Mouse (Mus musculus): ENCODE data around the gene Scgb1a1. TPM values are rescaled to one million over a fixed set of nuclear protein-coding genes. Genes with fewer than 3 reads are reported as not detected.
"Not testable (repeated sequence)": the region's sequence is repeated elsewhere in the genome, so short reads cannot be mapped to it uniquely, and the experiment has no call there.

Scgb1a1 gene
- polyA plus RNA-seq, 1 experiment from 2014 or later = not detected

- H3K9ac ChIP-seq = no peak overlapping the region
- no peak overlapping the region for H3K27ac ChIP-seq
- no peaks in the 10 kb centered on the region for H3K36me3 ChIP-seq
- WGBS = 74% methylated on average over 4 of the region's 4 CpGs
- H3K4me2 ChIP-seq (replicated peaks) = no peak overlapping the region
- ATAC-seq (ENCODE audit: low FRiP score, low read depth) = no peak
- no peaks in the 10 kb centered on the region; the same call in 1 of the 2 replicates for H3K9me3 ChIP-seq
- H3K4me3 ChIP-seq = no peak overlapping the region
- no peaks in the 10 kb centered on the region for H3K4me1 ChIP-seq
- no peaks in the 10 kb centered on the region for H3K27me3 ChIP-seq
Observed at GRCm38 (mm10) chr19:9060103-9060502, 27.7 kb downstream of the Scgb1a1 start.

- no peaks in the 10 kb centered on the region for H3K4me1 ChIP-seq
- H3K27me3 ChIP-seq = no peaks in the 10 kb centered on the region
- no peak overlapping the region for H3K9ac ChIP-seq
- no peaks in the 10 kb centered on the region for H3K36me3 ChIP-seq
- H3K4me2 ChIP-seq (replicated peaks) = no peak overlapping the region
- H3K4me3 ChIP-seq = no peak overlapping the region
- H3K9me3 ChIP-seq = no peaks in the 10 kb centered on the region; the same call in 1 of the 2 replicates
- WGBS = 66% methylated on average over 7 of the region's 7 CpGs
- no peak for ATAC-seq (ENCODE audit: low FRiP score, low read depth)
- no peak overlapping the region for H3K27ac ChIP-seq
Observed at GRCm38 (mm10) chr19:9059391-9059790, 28.4 kb downstream of the Scgb1a1 start.

- Histone ChIP-seq H3K27me3 (no peaks in the 10 kb centered on the region), H3K4me3 (no peak overlapping the region), H3K9ac (no peak overlapping the region), H3K27ac (no peak overlapping the region), H3K4me2 (replicated peaks) (no peak overlapping the region), H3K9me3 (no peaks in the 10 kb centered on the region; the same call in 1 of the 2 replicates), H3K36me3 (no peaks in the 10 kb centered on the region), H3K4me1 (no peaks in the 10 kb centered on the region)
- no peak for ATAC-seq (ENCODE audit: low FRiP score, low read depth)
- WGBS = 70% methylated on average over 4 of the region's 4 CpGs
Observed at GRCm38 (mm10) chr19:9058944-9059343, 28.8 kb downstream of the Scgb1a1 start.

GRCm38 (mm10) chr19:9058331-9058884 is 29.4 kb downstream of the Scgb1a1 start:
- Histone ChIP-seq H3K4me2 (replicated peaks) (no peak overlapping the region), H3K9me3 (no peaks in the 10 kb centered on the region; the same call in 1 of the 2 replicates), H3K36me3 (no peaks in the 10 kb centered on the region), H3K27ac (no peak overlapping the region), H3K4me1 (peaks cover 2% of the 10 kb centered on the region), H3K27me3 (no peaks in the 10 kb centered on the region), H3K9ac (no peak overlapping the region), H3K4me3 (no peak overlapping the region)
- ATAC-seq (ENCODE audit: low FRiP score, low read depth) = no peak
- WGBS = 76% methylated on average over 1 of the region's 1 CpGs

GRCm38 (mm10) chr19:9057679-9058078 is 30.1 kb downstream of the Scgb1a1 start:
- no peak overlapping the region for H3K4me2 ChIP-seq (replicated peaks)
- H3K9ac ChIP-seq = no peak overlapping the region
- no peak overlapping the region for H3K4me3 ChIP-seq
- no peaks in the 10 kb centered on the region for H3K27me3 ChIP-seq
- H3K9me3 ChIP-seq = no peaks in the 10 kb centered on the region; the same call in 1 of the 2 replicates
- peaks cover 9% of the 10 kb centered on the region for H3K4me1 ChIP-seq
- ATAC-seq (ENCODE audit: low FRiP score, low read depth) = no peak
- H3K27ac ChIP-seq = no peak overlapping the region
- no peaks in the 10 kb centered on the region for H3K36me3 ChIP-seq

- H3K9me3 ChIP-seq = no peaks in the 10 kb centered on the region
- H3K9ac ChIP-seq = no peak overlapping the region
- no peaks in the 10 kb centered on the region for H3K36me3 ChIP-seq
- no peak for ATAC-seq (ENCODE audit: low FRiP score, low read depth)
- no peak overlapping the region for H3K4me2 ChIP-seq (replicated peaks)
- peaks cover 10% of the 10 kb centered on the region for H3K4me1 ChIP-seq
- no peaks in the 10 kb centered on the region for H3K27me3 ChIP-seq
- H3K27ac ChIP-seq = no peak overlapping the region
- WGBS = 86% methylated on average over 4 of the region's 4 CpGs
- no peak overlapping the region for H3K4me3 ChIP-seq
Observed at GRCm38 (mm10) chr19:9055703-9056355, 31.9 kb downstream of the Scgb1a1 start.

- Histone ChIP-seq H3K9me3 (no peaks in the 10 kb centered on the region), H3K4me2 (replicated peaks) (no peak overlapping the region), H3K27ac (no peak overlapping the region), H3K36me3 (no peaks in the 10 kb centered on the region), H3K27me3 (no peaks in the 10 kb centered on the region), H3K4me1 (peaks cover 10% of the 10 kb centered on the region), H3K9ac (no peak overlapping the region), H3K4me3 (no peak overlapping the region)
- no peak for ATAC-seq (ENCODE audit: low FRiP score, low read depth)
- 21% methylated on average over 2 of the region's 2 CpGs for WGBS
Observed at GRCm38 (mm10) chr19:9055153-9055552, 32.6 kb downstream of the Scgb1a1 start.

GRCm38 (mm10) chr19:9052803-9053431 is 34.8 kb downstream of the Scgb1a1 start:
- WGBS = 23% methylated on average over 6 of the region's 6 CpGs
- Histone ChIP-seq H3K36me3 (no peaks in the 10 kb centered on the region), H3K4me3 (no peak overlapping the region), H3K4me1 (peaks cover 12% of the 10 kb centered on the region), H3K27me3 (no peaks in the 10 kb centered on the region), H3K9me3 (no peaks in the 10 kb centered on the region; the same call in 1 of the 2 replicates), H3K4me2 (replicated peaks) (peak overlapping the region; percentile 9; the same call in 1 of the 2 replicates), H3K27ac (peak overlapping the region; percentile 22; the same call in 1 of the 2 replicates), H3K9ac (0 out of 2 replicates have a peak overlapping the region, but pooled peaks have one; percentile 25)
- ATAC-seq (ENCODE audit: low FRiP score, low read depth) = no peak; the same call in 1 of the 2 replicates

GRCm38 (mm10) chr19:9051985-9052384 is 35.8 kb downstream of the Scgb1a1 start:
- H3K27me3 ChIP-seq; H3K36me3 ChIP-seq; H3K9ac ChIP-seq; ATAC-seq (ENCODE audit: low FRiP score, low read depth); H3K4me3 ChIP-seq; H3K9me3 ChIP-seq; H3K27ac ChIP-seq; H3K4me2 ChIP-seq (replicated peaks): not testable (repeated sequence)
- 80% methylated on average over 4 of the region's 4 CpGs for WGBS
- H3K4me1 ChIP-seq = peaks cover 22% of the 10 kb centered on the region

- H3K4me3 ChIP-seq = no peak overlapping the region
- H3K36me3 ChIP-seq = no peaks in the 10 kb centered on the region
- H3K27ac ChIP-seq = no peak overlapping the region
- WGBS = 68% methylated on average over 9 of the region's 9 CpGs
- no peak for ATAC-seq (ENCODE audit: low FRiP score, low read depth)
- no peak overlapping the region for H3K4me2 ChIP-seq (replicated peaks)
- no peaks in the 10 kb centered on the region; the same call in 1 of the 2 replicates for H3K9me3 ChIP-seq
- peaks cover 24% of the 10 kb centered on the region for H3K4me1 ChIP-seq
- no peaks in the 10 kb centered on the region for H3K27me3 ChIP-seq
- H3K9ac ChIP-seq = no peak overlapping the region
Observed at GRCm38 (mm10) chr19:9050294-9051229, 37.2 kb downstream of the Scgb1a1 start.

GRCm38 (mm10) chr19:9048981-9049687 is 38.6 kb downstream of the Scgb1a1 start:
- Histone ChIP-seq H3K27me3 (no peaks in the 10 kb centered on the region), H3K27ac (no peak overlapping the region), H3K4me1 (peaks cover 24% of the 10 kb centered on the region), H3K36me3 (no peaks in the 10 kb centered on the region), H3K4me2 (replicated peaks) (no peak overlapping the region), H3K4me3 (no peak overlapping the region), H3K9ac (no peak overlapping the region), H3K9me3 (no peaks in the 10 kb centered on the region; the same call in 1 of the 2 replicates)
- 90% methylated on average over 4 of the region's 4 CpGs for WGBS
- ATAC-seq (ENCODE audit: low FRiP score, low read depth) = no peak
